Mouse (Mus musculus) liver, embryonic 11.5 days (tissue): ENCODE data around the gene Arpin. TPM values are rescaled to one million over a fixed set of nuclear protein-coding genes. Genes with fewer than 3 reads are reported as not detected.
A peak's percentile ranks its signal among the peaks of the same experiment; 100 is the strongest.

Experiments
- ATAC-seq: fragments of 200-750 bp; cut with Nextera tagmentation; replicated peaks from 2 replicates; pipeline ENCODE4 v1.8.0; 2017; ENCODE audit warnings: moderate number of reproducible peaks, mild to moderate bottlenecking, moderate TSS enrichment, moderate library complexity; ENCODE audit not compliant: low FRiP score
- DNase-seq: peaks from one replicate; pipeline ENCODE4 v3.0.0-alpha.2; 2017; ENCODE audit warnings: low spot score
- H3K27ac ChIP-seq: fragments of 300-500 bp; sonication (generic); 2 replicates; pipeline ENCODE4 v1.5.1; 2014; ENCODE audit warnings: mild to moderate bottlenecking, low read depth, low read length, control low read depth
- H3K27me3 ChIP-seq: fragments of 300-500 bp; sonication (generic); replicated peaks from 2 replicates; pipeline ENCODE4 v1.6.1; 2014; ENCODE audit warnings: low read length, mixed read lengths; ENCODE audit not compliant: control insufficient read depth, insufficient read depth
- H3K36me3 ChIP-seq: fragments of 300-500 bp; sonication (generic); 2 replicates; pipeline ENCODE4 v1.6.1; 2014; ENCODE audit warnings: mild to moderate bottlenecking, low read length, moderate library complexity, mixed read lengths; ENCODE audit not compliant: control insufficient read depth, insufficient read depth
- H3K4me1 ChIP-seq: fragments of 300-500 bp; sonication (generic); replicated peaks from 2 replicates; pipeline ENCODE4 v1.6.1; 2014; ENCODE audit warnings: low read length, mixed read lengths; ENCODE audit not compliant: control insufficient read depth, insufficient read depth
- H3K4me2 ChIP-seq: fragments of 300-500 bp; sonication (generic); 2 replicates; pipeline ENCODE4 v1.6.1; 2014; ENCODE audit warnings: mild to moderate bottlenecking, control low read depth, moderate library complexity
- H3K4me3 ChIP-seq: fragments of 300-500 bp; sonication (generic); 2 replicates; pipeline ENCODE4 v1.5.1; 2014; ENCODE audit warnings: low read depth, low read length, control low read depth
- H3K9ac ChIP-seq: fragments of 300-500 bp; sonication (generic); 2 replicates; pipeline ENCODE4 v1.6.1; 2014; ENCODE audit warnings: low read depth, low read length, control low read depth
- H3K9me3 ChIP-seq: fragments of 300-500 bp; sonication (generic); 2 replicates; pipeline ENCODE4 v1.6.1; 2016; ENCODE audit warnings: low read length, inconsistent platforms, mixed read lengths; ENCODE audit not compliant: control insufficient read depth
- WGBS: fragments of 180-500 bp; shearing (Covaris S2); extraction: QIAGEN DNeasy Blood & Tissue Kit; methylation state at CpG from one replicate; pipeline ENCODE4 v1.1.7; 2014; 5-methylcytosine and 5-hydroxymethylcytosine counted together
- polyA plus RNA-seq: library from polyadenylated mRNA; unstranded; fragments of >200 nt; fragmentation: Nextera tagmentation; extraction: Ambion mirVana; gene quantifications from 2 replicates; pipeline ENCODE4 v1.2.1, GENCODE M21; 2014

The Arpin gene
- polyA plus RNA-seq, 1 experiment from 2014 or later: 9.9 TPM

DNA sequence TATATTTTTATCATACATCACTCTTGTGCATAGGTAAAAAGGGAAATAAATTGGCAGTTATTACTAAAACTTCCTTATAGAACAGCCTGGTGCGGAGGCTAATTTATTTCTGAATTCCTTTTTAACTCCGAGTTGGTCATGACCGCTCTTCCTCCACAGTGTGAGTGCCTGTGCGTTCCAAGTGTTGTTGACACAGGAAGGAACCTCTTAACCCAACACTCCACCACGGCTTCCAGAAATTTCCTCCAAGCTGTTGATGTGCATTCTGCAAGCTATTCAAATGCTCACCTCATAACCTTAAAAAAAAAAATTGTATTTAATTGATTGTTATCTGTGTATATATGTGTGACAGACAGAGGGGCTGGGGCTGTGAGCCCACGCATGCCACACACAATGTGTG is 15.1 kb upstream of the Arpin start:
- H3K36me3 ChIP-seq: no peaks in the 10 kb centered on the region
- ATAC-seq: no peak
- H3K27ac ChIP-seq: no peak overlapping the region
- no peak for DNase-seq
- H3K4me3 ChIP-seq: no peak overlapping the region
- H3K4me1 ChIP-seq: no peaks in the 10 kb centered on the region
- no peak overlapping the region for H3K9ac ChIP-seq
- no peak overlapping the region for H3K4me2 ChIP-seq
- no peaks in the 10 kb centered on the region for H3K9me3 ChIP-seq
- no peaks in the 10 kb centered on the region for H3K27me3 ChIP-seq
- WGBS: 68% methylated on average over 6 of the region's 6 CpGs

DNA sequence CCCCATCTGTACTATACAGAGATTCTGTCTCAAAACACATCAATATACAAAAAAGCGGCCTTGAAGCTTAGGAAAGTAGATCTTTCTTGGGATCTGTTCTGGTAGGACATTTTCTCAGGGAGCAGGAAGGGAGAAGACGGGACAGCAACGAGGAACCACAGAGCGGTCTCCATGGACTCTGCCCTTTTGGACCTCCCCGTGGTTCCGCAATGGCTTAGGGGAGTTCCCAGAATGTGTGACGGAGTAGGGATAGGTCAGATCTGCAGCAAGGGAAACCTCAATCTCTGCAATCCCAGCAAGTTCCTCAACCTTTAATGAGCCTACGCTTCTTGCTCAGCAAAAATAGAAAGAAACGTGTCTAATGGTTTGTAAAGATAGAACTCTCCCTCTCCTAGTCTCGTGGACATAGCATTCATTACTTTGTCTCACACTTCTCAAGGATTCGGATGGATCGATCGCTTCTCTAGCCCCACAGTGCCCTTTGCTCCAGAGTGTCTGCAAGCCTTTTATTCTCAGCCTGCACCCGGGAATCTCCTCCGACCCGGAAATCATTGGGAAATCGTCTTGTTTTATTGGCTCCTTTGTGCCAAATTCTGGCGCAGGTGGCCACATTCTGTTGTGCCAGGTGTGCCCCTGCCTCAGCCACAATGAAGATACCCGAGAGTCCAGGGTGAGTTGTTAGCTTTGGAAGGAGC is 499 bp upstream of the Arpin start:
- 20% methylated on average over 19 of the region's 19 CpGs for WGBS
- no peaks in the 10 kb centered on the region for H3K4me1 ChIP-seq
- H3K36me3 ChIP-seq: no peaks in the 10 kb centered on the region
- no peak overlapping the region for H3K27ac ChIP-seq
- H3K27me3 ChIP-seq: peaks cover 12% of the 10 kb centered on the region
- H3K9ac ChIP-seq: no peak overlapping the region; the same call in 1 of the 2 replicates
- ATAC-seq (no peak), DNase-seq (no peak)
- H3K9me3 ChIP-seq: no peaks in the 10 kb centered on the region
- peak overlapping the region; percentile 50 for H3K4me3 ChIP-seq
- H3K4me2 ChIP-seq: peak overlapping the region; percentile 64

DNA sequence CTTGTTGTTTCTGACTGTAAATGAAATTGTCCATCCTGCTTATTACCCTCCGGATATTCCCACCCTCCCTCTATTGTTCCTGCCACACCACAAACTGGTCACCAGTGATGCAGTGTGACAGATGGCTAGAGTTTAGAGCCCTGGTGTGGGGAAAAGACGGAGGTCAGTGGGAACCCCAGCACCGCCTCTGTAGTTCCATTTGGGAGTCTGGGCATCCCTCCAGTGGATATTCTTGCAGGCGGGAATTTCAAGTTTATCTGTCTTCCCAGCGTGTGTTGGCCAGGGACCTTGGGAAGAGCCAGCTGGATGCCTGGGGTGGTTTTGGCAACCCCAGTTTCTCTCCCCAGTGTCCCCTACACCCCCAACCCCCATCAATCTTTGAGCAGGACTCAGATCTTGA is 698 bp downstream of the Arpin start:
- H3K36me3 ChIP-seq: no peaks in the 10 kb centered on the region
- H3K9me3 ChIP-seq: no peaks in the 10 kb centered on the region
- H3K4me1 ChIP-seq: no peaks in the 10 kb centered on the region
- H3K9ac ChIP-seq: peak overlapping the region; percentile 62
- ATAC-seq (no peak), DNase-seq (no peak)
- peaks cover 12% of the 10 kb centered on the region for H3K27me3 ChIP-seq
- H3K27ac ChIP-seq: no peak overlapping the region; the same call in 1 of the 2 replicates
- peak overlapping the region; percentile 64 for H3K4me2 ChIP-seq
- peak overlapping the region; percentile 50 for H3K4me3 ChIP-seq
- 56% methylated on average over 5 of the region's 5 CpGs for WGBS

DNA sequence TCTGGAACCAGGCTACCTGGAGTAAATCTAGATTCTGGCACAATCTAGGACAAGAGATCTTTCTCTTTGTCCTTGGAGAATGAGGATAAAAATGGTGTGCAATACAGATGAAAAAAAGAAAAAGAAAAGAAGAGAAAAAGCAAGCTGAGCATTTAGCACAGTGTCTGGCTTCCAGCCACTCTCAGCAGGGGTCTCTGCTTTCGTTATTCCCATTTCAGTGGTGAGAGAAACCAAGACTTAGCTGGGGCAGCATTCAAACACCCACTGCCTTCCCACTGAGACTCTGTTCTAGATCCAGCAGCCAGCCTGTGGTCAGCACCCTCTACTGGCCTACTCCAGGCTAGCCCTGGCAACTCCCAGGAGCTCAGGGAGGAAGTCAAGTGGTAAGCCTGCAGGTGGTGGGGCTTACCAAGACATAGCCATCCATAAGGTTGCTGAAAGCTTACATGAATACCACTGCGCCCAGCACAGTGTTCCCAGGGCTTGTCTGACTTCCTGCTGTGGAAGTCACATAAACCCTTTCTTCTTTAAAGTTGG is 6.6 kb downstream of the Arpin start:
- no peak overlapping the region for H3K4me2 ChIP-seq
- no peaks in the 10 kb centered on the region for H3K9me3 ChIP-seq
- WGBS: 67% methylated on average over 2 of the region's 2 CpGs
- H3K27ac ChIP-seq: no peak overlapping the region
- H3K36me3 ChIP-seq: no peaks in the 10 kb centered on the region
- no peaks in the 10 kb centered on the region for H3K27me3 ChIP-seq
- no peak for ATAC-seq
- H3K4me3 ChIP-seq: no peak overlapping the region
- no peak overlapping the region for H3K9ac ChIP-seq
- no peak for DNase-seq
- H3K4me1 ChIP-seq: no peaks in the 10 kb centered on the region

DNA sequence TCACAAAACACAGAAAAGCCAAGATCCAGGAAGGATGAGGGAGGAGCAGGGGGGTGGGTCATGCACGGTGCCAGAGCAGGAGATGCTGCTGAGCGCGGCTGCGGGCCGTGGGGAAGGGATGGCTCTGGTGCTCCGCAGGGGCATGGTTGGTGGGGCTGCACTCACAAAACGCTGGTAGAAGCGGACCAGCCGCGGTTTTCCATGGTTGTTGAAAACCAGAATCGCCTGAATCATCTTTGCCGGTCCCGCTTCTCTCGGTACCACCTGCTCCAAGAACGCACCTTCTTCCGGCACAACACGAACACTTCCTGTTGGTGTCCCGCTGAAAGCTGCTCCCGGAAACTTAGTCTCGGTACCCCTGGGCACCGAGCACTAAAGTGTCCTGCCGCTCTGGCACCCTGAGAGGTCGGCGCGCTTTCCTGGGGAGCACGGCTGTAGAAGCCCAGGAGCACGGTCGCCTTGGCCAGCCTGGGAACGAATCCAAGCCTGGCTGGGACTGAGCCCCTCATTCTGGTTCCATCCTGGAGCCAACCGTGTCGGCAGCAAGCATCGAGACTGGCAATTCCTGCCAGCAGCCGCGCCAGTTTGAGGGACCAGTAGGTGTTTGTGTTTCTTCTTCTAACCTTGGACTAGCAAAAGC is 14.7 kb downstream of the Arpin start, which contains the start of gene Ap3s2:
Gene Ap3s2, minus strand, starts transcription at position 306 of the 640 bp plus-strand sequence.
- H3K27me3 ChIP-seq: no peaks in the 10 kb centered on the region
- H3K27ac ChIP-seq: peak within 1 kb of the TSS; percentile 63; the same call in 1 of the 2 replicates
- H3K9me3 ChIP-seq: no peaks in the 10 kb centered on the region
- H3K4me2 ChIP-seq: peak within 1 kb of the TSS; percentile 84
- H3K4me3 ChIP-seq: peak within 1 kb of the TSS; percentile 93
- DNase-seq: peak; percentile 88
- ATAC-seq: peak; percentile 97
- H3K4me1 ChIP-seq: peaks cover 6% of the 10 kb centered on the region; the same call in 1 of the 2 replicates
- peak within 1 kb of the TSS; percentile 87 for H3K9ac ChIP-seq
- no peaks in the 10 kb centered on the region for H3K36me3 ChIP-seq
- under 1% methylated on average over 34 of the region's 34 CpGs for WGBS

DNA sequence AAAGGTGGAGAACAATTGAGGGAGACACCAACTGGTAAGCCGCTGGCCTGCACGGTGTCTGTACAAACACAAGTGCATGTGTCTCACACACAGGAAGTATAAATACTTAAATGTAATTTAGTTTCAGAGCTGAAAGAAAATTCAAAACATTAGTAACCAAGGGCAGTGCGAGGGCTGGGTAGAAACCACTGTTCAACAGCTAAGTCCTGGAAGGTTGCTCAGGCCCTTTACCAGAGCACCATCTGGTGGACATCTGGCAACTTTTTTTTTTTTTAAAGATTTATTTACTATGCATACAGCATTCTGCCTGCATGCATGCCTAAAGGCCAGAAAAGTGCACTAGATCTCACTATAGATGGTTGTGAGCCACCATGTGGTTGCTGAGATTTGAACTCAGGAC is 20.6 kb downstream of the Arpin start:
- H3K27me3 ChIP-seq: no peaks in the 10 kb centered on the region
- 78% methylated on average over 3 of the region's 3 CpGs for WGBS
- H3K4me3 ChIP-seq: no peak overlapping the region
- DNase-seq (no peak), ATAC-seq (no peak)
- no peak overlapping the region for H3K4me2 ChIP-seq
- H3K27ac ChIP-seq: no peak overlapping the region
- no peaks in the 10 kb centered on the region for H3K9me3 ChIP-seq
- peaks cover 5% of the 10 kb centered on the region; the same call in 1 of the 2 replicates for H3K36me3 ChIP-seq
- 0 out of 2 replicates have a peak, but pooled peaks cover under 1% of the 10 kb centered on the region for H3K4me1 ChIP-seq
- no peak overlapping the region for H3K9ac ChIP-seq

DNA sequence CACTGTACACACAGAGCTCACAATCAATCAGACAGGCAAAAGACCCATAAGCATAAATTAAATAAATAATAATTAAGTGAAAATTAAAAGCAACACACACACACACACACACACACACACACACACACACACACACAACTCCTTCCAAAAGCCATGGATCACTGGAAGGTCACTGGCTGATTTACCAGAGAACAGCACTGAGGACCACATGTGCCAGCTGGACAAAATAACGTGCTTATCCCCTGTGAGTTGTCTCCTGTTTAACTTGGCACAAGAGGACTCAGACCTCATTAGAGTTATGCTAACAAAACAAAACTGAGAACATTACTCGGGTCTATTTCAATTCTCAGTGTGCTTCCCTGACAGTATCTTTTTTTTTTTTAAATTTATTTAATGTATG is 27.8 kb downstream of the Arpin start:
- no peak overlapping the region for H3K4me2 ChIP-seq
- WGBS: 79% methylated on average over 2 of the region's 2 CpGs

DNA sequence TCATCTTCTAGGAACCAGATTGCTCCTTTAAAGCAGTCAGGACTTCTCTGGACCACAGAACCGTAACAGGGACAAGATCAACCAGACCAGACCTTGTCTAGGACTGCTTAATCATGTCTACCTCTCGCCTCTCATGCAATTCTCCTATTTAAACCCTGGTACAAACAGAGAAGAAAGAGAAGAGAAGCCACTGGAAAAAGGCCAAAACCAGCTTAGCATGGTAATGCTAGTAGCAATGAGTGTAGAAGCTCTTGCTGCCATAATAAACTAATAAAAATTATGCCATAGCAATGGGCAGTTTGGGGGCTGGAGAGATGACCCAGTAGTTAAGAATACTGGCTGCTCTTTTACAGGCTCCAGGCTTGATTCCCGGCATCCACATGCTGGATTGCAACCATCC is 28.2 kb downstream of the Arpin start:
- 85% methylated on average over 3 of the region's 3 CpGs for WGBS
- no peak overlapping the region for H3K4me2 ChIP-seq
- H3K4me3 ChIP-seq: no peak overlapping the region
- no peak overlapping the region for H3K27ac ChIP-seq
- H3K9me3 ChIP-seq: no peaks in the 10 kb centered on the region
- ATAC-seq: no peak
- no peak for DNase-seq
- H3K36me3 ChIP-seq: peaks cover 11% of the 10 kb centered on the region
- H3K27me3 ChIP-seq: no peaks in the 10 kb centered on the region
- H3K4me1 ChIP-seq: peaks cover 3% of the 10 kb centered on the region; the same call in 1 of the 2 replicates
- H3K9ac ChIP-seq: no peak overlapping the region

More for the DNA sequence above, 27.8 kb downstream of the Arpin start:
- no peak overlapping the region for H3K27ac ChIP-seq
- H3K27me3 ChIP-seq: no peaks in the 10 kb centered on the region
- H3K9ac ChIP-seq: no peak overlapping the region
- no peak overlapping the region for H3K4me3 ChIP-seq
- no peak for ATAC-seq
- H3K4me1 ChIP-seq: peaks cover 3% of the 10 kb centered on the region; the same call in 1 of the 2 replicates
- H3K9me3 ChIP-seq: no peaks in the 10 kb centered on the region
- DNase-seq: no peak
- peaks cover 10% of the 10 kb centered on the region for H3K36me3 ChIP-seq
